Mouse (Mus musculus): Measurements from ENCODE around the gene Acsbg1. TPM values are rescaled to one million over a fixed set of nuclear protein-coding genes. Genes with fewer than 3 reads are reported as not detected.
A peak's percentile ranks its signal among the peaks of the same experiment; 100 is the strongest.

Gene Acsbg1
- polyA plus RNA-seq, 1 experiment from 2014 or later = 6.0 TPM

- H3K27me3 ChIP-seq = no peaks in the 10 kb centered on the region
- 76% methylated on average over 9 of the region's 9 CpGs for WGBS
- no peak overlapping the region for H3K27ac ChIP-seq
- no peak for ATAC-seq (ENCODE audit: insufficient number of reproducible peaks, low FRiP score, low TSS enrichment, low read depth)
- peaks cover 8% of the 10 kb centered on the region; the same call in 1 of the 2 replicates for H3K4me1 ChIP-seq
- no peak overlapping the region for H3K4me2 ChIP-seq
- H3K9me3 ChIP-seq = no peaks in the 10 kb centered on the region
- H3K4me3 ChIP-seq = no peak overlapping the region
- H3K36me3 ChIP-seq = no peaks in the 10 kb centered on the region
- H3K9ac ChIP-seq = no peak overlapping the region
Observed at GRCm38 (mm10) chr9:54664358-54664757, 2.7 kb upstream of the Acsbg1 start.

DNA sequence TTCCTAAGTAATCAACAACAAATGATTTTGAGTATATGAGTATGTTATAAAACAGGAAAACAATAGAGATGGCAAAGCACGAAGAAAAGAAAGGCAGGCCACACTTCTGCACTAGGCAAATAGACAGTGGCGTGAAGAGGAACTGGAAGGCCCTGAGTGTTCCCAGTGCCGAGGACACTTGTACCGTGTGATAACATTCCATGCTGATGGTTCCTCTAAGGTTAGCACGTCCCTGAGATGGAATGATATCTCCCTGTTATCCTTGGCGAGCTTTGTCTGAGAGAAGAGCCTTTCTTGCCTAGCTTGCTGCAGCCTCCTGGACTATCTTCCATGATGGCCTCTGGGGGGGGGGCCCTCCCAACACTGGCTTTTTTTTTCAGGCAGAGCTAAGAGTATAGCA, 2.9 kb downstream of the Acsbg1 start:
- Histone ChIP-seq H3K9ac (no peak overlapping the region), H3K4me1 (peaks cover 8% of the 10 kb centered on the region; the same call in 1 of the 2 replicates), H3K4me3 (no peak overlapping the region)

DNA sequence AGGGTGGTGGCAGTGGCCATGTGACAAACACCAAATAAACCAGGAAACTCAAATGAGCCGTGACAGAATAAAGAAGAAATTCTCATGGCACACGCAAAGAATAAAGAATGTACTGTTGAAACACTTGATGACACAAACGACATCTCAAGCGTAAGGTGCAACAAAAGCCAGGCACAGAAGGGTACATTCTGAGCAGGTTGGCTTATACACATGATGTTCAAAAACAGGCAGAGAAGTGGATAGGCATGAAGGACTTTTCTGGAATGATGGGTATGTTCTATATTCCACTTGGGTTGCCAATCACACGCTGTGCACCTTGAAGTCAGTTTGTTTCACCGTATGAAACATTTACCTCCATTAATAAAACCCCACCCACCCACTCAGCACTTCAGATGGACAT, 5.3 kb downstream of the Acsbg1 start:
- no peaks in the 10 kb centered on the region for H3K27me3 ChIP-seq
- H3K9ac ChIP-seq = no peak overlapping the region
- ATAC-seq (ENCODE audit: insufficient number of reproducible peaks, low FRiP score, low TSS enrichment, low read depth) = no peak
- WGBS = 84% methylated on average over 6 of the region's 6 CpGs
- no peaks in the 10 kb centered on the region for H3K36me3 ChIP-seq
- no peak overlapping the region for H3K4me3 ChIP-seq
- no peak overlapping the region for H3K4me2 ChIP-seq
- H3K9me3 ChIP-seq = no peaks in the 10 kb centered on the region
- no peak overlapping the region for H3K27ac ChIP-seq
- no peaks in the 10 kb centered on the region for H3K4me1 ChIP-seq

More for the DNA sequence above, 2.9 kb downstream of the Acsbg1 start:
- 84% methylated on average over 6 of the region's 6 CpGs for WGBS
- Histone ChIP-seq H3K27me3 (no peaks in the 10 kb centered on the region), H3K36me3 (no peaks in the 10 kb centered on the region), H3K27ac (no peak overlapping the region), H3K4me2 (no peak overlapping the region), H3K9me3 (no peaks in the 10 kb centered on the region)
- no peak for ATAC-seq (ENCODE audit: insufficient number of reproducible peaks, low FRiP score, low TSS enrichment, low read depth)

- ATAC-seq (ENCODE audit: insufficient number of reproducible peaks, low FRiP score, low TSS enrichment, low read depth) = no peak
- Histone ChIP-seq H3K27me3 (no peaks in the 10 kb centered on the region), H3K36me3 (no peaks in the 10 kb centered on the region), H3K4me1 (no peaks in the 10 kb centered on the region), H3K4me2 (no peak overlapping the region), H3K4me3 (no peak overlapping the region), H3K9ac (no peak overlapping the region), H3K9me3 (no peaks in the 10 kb centered on the region), H3K27ac (no peak overlapping the region)
- 91% methylated on average over 2 of the region's 2 CpGs for WGBS
Observed at GRCm38 (mm10) chr9:54655846-54656245, 5.8 kb downstream of the Acsbg1 start.

GRCm38 (mm10) chr9:54652778-54653177, 8.9 kb downstream of the Acsbg1 start:
- Histone ChIP-seq H3K27ac (no peak overlapping the region), H3K9ac (no peak overlapping the region), H3K27me3 (no peaks in the 10 kb centered on the region), H3K4me3 (no peak overlapping the region), H3K36me3 (no peaks in the 10 kb centered on the region), H3K4me2 (no peak overlapping the region), H3K4me1 (no peaks in the 10 kb centered on the region), H3K9me3 (no peaks in the 10 kb centered on the region)
- ATAC-seq (ENCODE audit: insufficient number of reproducible peaks, low FRiP score, low TSS enrichment, low read depth) = no peak
- 85% methylated on average over 2 of the region's 2 CpGs for WGBS

DNA sequence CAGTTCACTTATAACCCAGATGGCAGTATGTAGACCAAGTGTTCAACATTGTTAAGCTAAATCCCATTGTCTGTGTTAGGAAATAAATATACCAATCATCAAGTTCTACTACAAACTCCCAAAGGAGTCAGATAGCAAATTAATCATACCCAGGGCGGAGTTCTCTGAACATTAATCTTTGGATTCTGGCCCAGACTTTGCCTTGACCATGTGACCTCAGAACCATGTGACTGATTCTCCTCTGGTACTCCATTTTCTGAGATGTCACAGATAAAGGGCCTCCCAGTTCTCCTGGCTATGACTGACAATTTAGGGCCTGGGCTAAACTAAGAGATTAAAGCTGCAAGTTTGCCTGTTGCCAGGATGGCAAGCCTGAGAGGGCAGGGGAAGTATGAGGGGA, 12.3 kb downstream of the Acsbg1 start:
- no peaks in the 10 kb centered on the region for H3K9me3 ChIP-seq
- H3K4me1 ChIP-seq = no peaks in the 10 kb centered on the region
- no peak for ATAC-seq (ENCODE audit: insufficient number of reproducible peaks, low FRiP score, low TSS enrichment, low read depth)
- no peak overlapping the region for H3K9ac ChIP-seq
- 85% methylated on average over 1 of the region's 1 CpGs for WGBS
- H3K36me3 ChIP-seq = no peaks in the 10 kb centered on the region
- H3K4me2 ChIP-seq = no peak overlapping the region
- H3K27me3 ChIP-seq = no peaks in the 10 kb centered on the region
- H3K4me3 ChIP-seq = no peak overlapping the region
- no peak overlapping the region for H3K27ac ChIP-seq

DNA sequence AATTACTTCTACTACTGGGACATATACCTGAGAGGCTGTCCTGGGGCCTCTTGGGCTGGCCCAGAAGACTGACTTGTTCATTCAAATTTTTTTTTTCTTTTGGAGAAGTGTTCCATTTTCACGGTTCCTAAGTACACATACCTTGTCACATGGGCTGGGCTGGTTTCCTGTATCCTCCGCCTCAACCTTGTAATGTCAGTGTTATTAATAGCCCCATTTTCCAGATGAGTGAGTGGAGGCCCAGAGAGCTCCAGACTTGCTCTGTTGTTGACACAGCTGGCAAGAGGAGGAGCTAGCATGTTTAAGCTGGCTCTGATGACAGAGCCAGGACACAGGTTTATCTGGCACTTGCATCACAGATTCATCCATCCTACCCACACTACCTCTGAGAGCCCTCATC, 14.2 kb downstream of the Acsbg1 start:
- no peak overlapping the region for H3K9ac ChIP-seq
- no peak overlapping the region for H3K4me2 ChIP-seq
- no peaks in the 10 kb centered on the region for H3K27me3 ChIP-seq
- 56% methylated on average over 2 of the region's 2 CpGs for WGBS
- no peaks in the 10 kb centered on the region for H3K4me1 ChIP-seq
- ATAC-seq (ENCODE audit: insufficient number of reproducible peaks, low FRiP score, low TSS enrichment, low read depth) = no peak
- H3K27ac ChIP-seq = no peak overlapping the region
- H3K9me3 ChIP-seq = no peaks in the 10 kb centered on the region
- H3K4me3 ChIP-seq = no peak overlapping the region
- no peaks in the 10 kb centered on the region for H3K36me3 ChIP-seq

DNA sequence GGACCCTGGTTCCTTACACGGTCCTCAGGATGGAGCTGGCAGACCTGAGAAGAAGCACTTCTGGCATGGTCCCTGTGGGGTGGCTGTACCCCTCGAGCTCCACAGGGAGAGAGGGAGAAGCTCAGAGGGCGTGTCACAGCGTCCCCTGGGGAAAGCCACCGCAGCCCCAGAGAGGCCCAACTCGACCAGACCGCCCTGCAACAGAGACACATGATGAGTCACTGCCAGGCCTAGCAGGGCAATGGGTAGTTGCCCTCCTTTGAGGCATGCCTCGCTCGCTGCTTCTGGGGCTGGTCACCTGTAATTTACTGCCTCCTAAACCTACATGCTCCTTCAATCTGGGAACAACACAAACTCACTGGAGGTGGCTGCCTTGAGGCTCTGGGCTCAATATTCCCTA, 15.4 kb downstream of the Acsbg1 start:
- no peak overlapping the region for H3K4me2 ChIP-seq
- no peak overlapping the region for H3K27ac ChIP-seq
- WGBS = 74% methylated on average over 9 of the region's 9 CpGs
- H3K4me1 ChIP-seq = no peaks in the 10 kb centered on the region
- no peaks in the 10 kb centered on the region for H3K9me3 ChIP-seq
- no peak for ATAC-seq (ENCODE audit: insufficient number of reproducible peaks, low FRiP score, low TSS enrichment, low read depth)
- no peak overlapping the region for H3K4me3 ChIP-seq
- H3K27me3 ChIP-seq = no peaks in the 10 kb centered on the region
- no peak overlapping the region for H3K9ac ChIP-seq
- H3K36me3 ChIP-seq = no peaks in the 10 kb centered on the region

DNA sequence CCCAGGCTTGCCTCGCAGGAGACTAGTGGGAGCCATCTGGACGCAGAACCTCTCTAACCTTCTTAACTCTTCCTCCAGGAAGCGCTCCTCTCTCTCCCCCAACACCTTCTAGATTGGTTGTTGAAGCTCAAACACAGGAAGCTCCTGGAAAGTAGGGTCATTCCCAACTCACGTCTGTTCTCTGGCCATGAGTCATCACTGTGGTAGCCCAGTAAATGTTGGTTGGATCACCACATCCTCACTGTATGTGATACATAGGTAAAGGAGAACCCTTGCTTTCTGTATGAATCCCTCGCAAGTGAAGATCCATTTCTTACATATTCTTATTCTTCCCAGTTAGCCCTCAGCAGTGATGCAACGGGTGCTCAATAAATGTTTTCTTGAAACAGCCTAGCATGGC, 16.1 kb downstream of the Acsbg1 start:
- Histone ChIP-seq H3K9ac (no peak overlapping the region), H3K9me3 (no peaks in the 10 kb centered on the region), H3K4me1 (no peaks in the 10 kb centered on the region), H3K27ac (no peak overlapping the region), H3K4me3 (no peak overlapping the region), H3K4me2 (no peak overlapping the region), H3K36me3 (no peaks in the 10 kb centered on the region), H3K27me3 (no peaks in the 10 kb centered on the region)
- ATAC-seq (ENCODE audit: insufficient number of reproducible peaks, low FRiP score, low TSS enrichment, low read depth) = no peak
- 82% methylated on average over 6 of the region's 6 CpGs for WGBS

DNA sequence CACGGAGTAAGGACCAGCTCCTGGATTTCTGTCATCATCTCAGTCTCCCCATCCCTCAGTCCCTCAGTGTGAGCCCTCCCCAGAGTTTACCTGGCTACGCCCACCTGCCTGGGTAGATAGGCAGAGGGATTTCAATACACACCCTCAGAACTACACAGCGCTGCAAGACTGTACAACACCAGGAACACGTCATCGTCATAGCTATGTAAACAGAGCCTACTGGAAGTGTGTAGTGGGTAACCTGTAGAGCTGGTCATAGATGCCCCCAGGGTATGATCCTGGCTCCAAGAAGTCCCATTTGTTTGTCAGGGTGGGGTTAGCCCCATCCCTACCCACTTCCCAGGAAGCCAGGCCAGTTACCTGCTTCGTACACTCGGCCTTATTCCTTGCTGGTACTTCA, 18.5 kb downstream of the Acsbg1 start:
- Histone ChIP-seq H3K4me1 (no peaks in the 10 kb centered on the region), H3K36me3 (no peaks in the 10 kb centered on the region), H3K9ac (no peak overlapping the region), H3K4me3 (no peak overlapping the region), H3K27me3 (no peaks in the 10 kb centered on the region), H3K27ac (no peak overlapping the region), H3K9me3 (no peaks in the 10 kb centered on the region), H3K4me2 (no peak overlapping the region)
- 75% methylated on average over 7 of the region's 7 CpGs for WGBS
- peak; percentile 59; the same call in 1 of the 2 replicates for ATAC-seq (ENCODE audit: insufficient number of reproducible peaks, low FRiP score, low TSS enrichment, low read depth)

DNA sequence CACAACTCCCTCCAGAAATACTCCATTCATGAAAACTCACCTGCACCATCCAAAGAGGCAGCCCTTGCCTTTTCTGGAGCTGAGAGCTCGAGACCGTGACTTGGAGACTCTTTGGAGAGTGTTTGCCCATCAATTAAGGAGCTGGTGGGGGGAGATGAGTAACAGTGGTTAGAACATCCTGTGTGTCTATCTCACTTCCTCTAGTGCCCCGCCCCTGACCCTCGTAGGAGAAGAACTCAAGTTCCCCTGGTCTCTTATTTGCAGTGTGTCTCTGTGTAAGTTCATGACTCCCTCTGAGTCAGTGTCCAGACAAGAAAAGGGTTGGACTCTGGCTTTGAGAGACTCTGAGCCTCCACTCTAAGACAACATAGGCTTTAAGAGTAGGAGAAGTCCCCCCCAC, 19.1 kb downstream of the Acsbg1 start:
- WGBS = 76% methylated on average over 4 of the region's 4 CpGs
- Histone ChIP-seq H3K4me3 (no peak overlapping the region), H3K27ac (no peak overlapping the region), H3K36me3 (no peaks in the 10 kb centered on the region), H3K9me3 (no peaks in the 10 kb centered on the region), H3K4me1 (no peaks in the 10 kb centered on the region), H3K27me3 (no peaks in the 10 kb centered on the region), H3K9ac (no peak overlapping the region), H3K4me2 (no peak overlapping the region)
- no peak for ATAC-seq (ENCODE audit: insufficient number of reproducible peaks, low FRiP score, low TSS enrichment, low read depth)

- ATAC-seq (ENCODE audit: insufficient number of reproducible peaks, low FRiP score, low TSS enrichment, low read depth) = no peak
- no peaks in the 10 kb centered on the region for H3K4me1 ChIP-seq
- no peaks in the 10 kb centered on the region for H3K9me3 ChIP-seq
- H3K4me2 ChIP-seq = no peak overlapping the region
- no peaks in the 10 kb centered on the region for H3K27me3 ChIP-seq
- no peaks in the 10 kb centered on the region for H3K36me3 ChIP-seq
- no peak overlapping the region for H3K4me3 ChIP-seq
- WGBS = 67% methylated on average over 2 of the region's 2 CpGs
- no peak overlapping the region for H3K27ac ChIP-seq
- H3K9ac ChIP-seq = no peak overlapping the region
Observed at GRCm38 (mm10) chr9:54642149-54642548, 19.5 kb downstream of the Acsbg1 start.

- WGBS = 68% methylated on average over 3 of the region's 3 CpGs
- ATAC-seq (ENCODE audit: insufficient number of reproducible peaks, low FRiP score, low TSS enrichment, low read depth) = no peak
- no peaks in the 10 kb centered on the region for H3K27me3 ChIP-seq
Observed at GRCm38 (mm10) chr9:54641548-54641947, 20.1 kb downstream of the Acsbg1 start.

More at GRCm38 (mm10) chr9:54641548-54641947, 20.1 kb downstream of the Acsbg1 start:
- no peak overlapping the region for H3K27ac ChIP-seq
- no peaks in the 10 kb centered on the region for H3K9me3 ChIP-seq
- H3K4me1 ChIP-seq = no peaks in the 10 kb centered on the region
- no peaks in the 10 kb centered on the region for H3K36me3 ChIP-seq
- no peak overlapping the region for H3K4me2 ChIP-seq
- no peak overlapping the region for H3K9ac ChIP-seq
- no peak overlapping the region for H3K4me3 ChIP-seq

Measured in limb, embryonic 15.5 days (tissue).